Mouse (Mus musculus) midbrain, postnatal 0 days (tissue): ENCODE results near the gene Dglucy. TPM values are rescaled to one million over a fixed set of nuclear protein-coding genes. Genes with fewer than 3 reads are reported as not detected.

Experiments used
- ATAC-seq: fragments of 200-750 bp; cut with Nextera tagmentation; 2 replicates; pipeline ENCODE4 v1.8.0; 2017; ENCODE audit warnings: moderate number of reproducible peaks, mild to moderate bottlenecking, moderate TSS enrichment, moderate library complexity; ENCODE audit not compliant: low FRiP score
- DNase-seq: peaks from one replicate; pipeline ENCODE4 v3.0.0-alpha.2; 2015; ENCODE audit warnings: low spot score
- H3K27ac ChIP-seq: fragments of 300-500 bp; sonication (generic); 2 replicates; pipeline ENCODE4 v1.5.1; 2014; ENCODE audit warnings: low read depth, mild to moderate bottlenecking, low read length, mixed read lengths
- H3K27me3 ChIP-seq: fragments of 300-500 bp; sonication (generic); 2 replicates; pipeline ENCODE4 v1.6.1; 2014; ENCODE audit warnings: low read length, control low read depth, mixed read lengths; ENCODE audit not compliant: insufficient read depth
- H3K36me3 ChIP-seq: fragments of 300-500 bp; sonication (generic); 2 replicates; pipeline ENCODE4 v1.6.1; 2014; ENCODE audit warnings: low read length, control low read depth, mixed read lengths; ENCODE audit not compliant: insufficient read depth
- H3K4me1 ChIP-seq: fragments of 300-500 bp; sonication (generic); 2 replicates; pipeline ENCODE4 v1.6.1; 2014; ENCODE audit warnings: mild to moderate bottlenecking, control low read depth, antibody characterized with exemption, low read length, mixed read lengths; ENCODE audit not compliant: insufficient read depth
- H3K4me2 ChIP-seq: fragments of 300-500 bp; sonication (generic); 2 replicates; pipeline ENCODE4 v1.6.1; 2014; ENCODE audit warnings: low read depth, mild to moderate bottlenecking, low read length, mixed read lengths; ENCODE audit not compliant: poor library complexity, severe bottlenecking
- H3K4me3 ChIP-seq: fragments of 300-500 bp; sonication (generic); 2 replicates; pipeline ENCODE4 v1.5.1; 2014; ENCODE audit warnings: low read depth, mild to moderate bottlenecking, low read length, moderate library complexity
- H3K9ac ChIP-seq: fragments of 300-500 bp; sonication (generic); replicated peaks from 2 replicates; pipeline ENCODE4 v1.6.1; 2014; ENCODE audit warnings: mild to moderate bottlenecking, low read length, moderate library complexity, mixed read lengths; ENCODE audit not compliant: poor library complexity, severe bottlenecking
- H3K9me3 ChIP-seq: fragments of 300-500 bp; sonication (generic); 2 replicates; pipeline ENCODE4 v1.6.1; 2016; ENCODE audit warnings: low read length, control low read depth
- CTCF ChIP-seq: IDR thresholded peaks from 2 replicates; pipeline ENCODE4 v1.5.1; 2016; ENCODE audit warnings: antibody characterized with exemption, mild to moderate bottlenecking
- WGBS: fragments of 180-500 bp; shearing (Covaris S2); extraction: QIAGEN DNeasy Blood & Tissue Kit; methylation state at CpG from one replicate; pipeline ENCODE4 v1.1.7; 2014; 5-methylcytosine and 5-hydroxymethylcytosine counted together
- polyA plus RNA-seq: library from polyadenylated mRNA; unstranded; fragments of >200 nt; fragmentation: Nextera tagmentation; extraction: Ambion mirVana; gene quantifications from 2 replicates; pipeline ENCODE4 v1.2.1, GENCODE M21; 2015
- total RNA-seq: library from RNA; depleted of rRNA; stranded (reverse); fragments of >200 nt; gene quantifications from 2 replicates; pipeline ENCODE4 v1.2.3, GENCODE M21; 2014

The Dglucy gene
- total and polyA plus RNA-seq, 2 experiments from 2014 or later: 2.2 to 3.6 TPM

- H3K4me1 ChIP-seq: no peaks in the 10 kb centered on the region
- peaks cover 35% of the 10 kb centered on the region for H3K36me3 ChIP-seq
- H3K9ac ChIP-seq: no peak overlapping the region
- no peak for TF ChIP-seq CTCF
- no peak overlapping the region for H3K27ac ChIP-seq
- no peaks in the 10 kb centered on the region for H3K27me3 ChIP-seq
- no peaks in the 10 kb centered on the region for H3K9me3 ChIP-seq
- WGBS: 97% methylated on average over 9 of the region's 9 CpGs
- H3K4me2 ChIP-seq: no peak overlapping the region
- ATAC-seq: no peak
- H3K4me3 ChIP-seq: no peak overlapping the region
- DNase-seq: no peak
These were observed 149.4 kb downstream of the Dglucy start for GRCm38 (mm10) chr12:100928286-100928685.

GRCm38 (mm10) chr12:100931653-100932052, 152.8 kb downstream of the Dglucy start:
- Histone ChIP-seq H3K9ac (no peak overlapping the region), H3K4me3 (no peak overlapping the region), H3K27ac (no peak overlapping the region), H3K27me3 (no peaks in the 10 kb centered on the region), H3K4me1 (no peaks in the 10 kb centered on the region), H3K9me3 (no peaks in the 10 kb centered on the region), H3K4me2 (no peak overlapping the region), H3K36me3 (peaks cover 32% of the 10 kb centered on the region)
- WGBS: 95% methylated on average over 14 of the region's 14 CpGs
- no peak for DNase-seq
- TF ChIP-seq CTCF: no peak
- ATAC-seq: no peak

- 87% methylated on average over 5 of the region's 5 CpGs for WGBS
- Histone ChIP-seq H3K9me3 (no peaks in the 10 kb centered on the region), H3K4me1 (no peaks in the 10 kb centered on the region), H3K36me3 (peaks cover 22% of the 10 kb centered on the region), H3K27me3 (no peaks in the 10 kb centered on the region), H3K4me2 (no peak overlapping the region), H3K9ac (no peak overlapping the region), H3K4me3 (no peak overlapping the region), H3K27ac (no peak overlapping the region)
- DNase-seq (no peak), ATAC-seq (no peak)
- no peak for TF ChIP-seq CTCF
These were observed 155.9 kb downstream of the Dglucy start for GRCm38 (mm10) chr12:100934796-100935195.

- no peak overlapping the region for H3K9ac ChIP-seq
- no peak overlapping the region for H3K4me3 ChIP-seq
- H3K27ac ChIP-seq: no peak overlapping the region
- H3K36me3 ChIP-seq: peaks cover 26% of the 10 kb centered on the region
- no peak overlapping the region for H3K4me2 ChIP-seq
- no peaks in the 10 kb centered on the region for H3K9me3 ChIP-seq
- ATAC-seq (peak; percentile 57), DNase-seq (peak; percentile 80)
- no peaks in the 10 kb centered on the region for H3K27me3 ChIP-seq
- 9% methylated on average over 2 of the region's 2 CpGs for WGBS
- TF ChIP-seq CTCF: peak; percentile 88
- H3K4me1 ChIP-seq: no peaks in the 10 kb centered on the region
These were observed 157.3 kb downstream of the Dglucy start for GRCm38 (mm10) chr12:100936116-100936515.

- no peak overlapping the region for H3K9ac ChIP-seq
- H3K4me2 ChIP-seq: no peak overlapping the region
- H3K4me3 ChIP-seq: no peak overlapping the region
- WGBS: 89% methylated on average over 4 of the region's 4 CpGs
- peaks cover 30% of the 10 kb centered on the region for H3K36me3 ChIP-seq
- H3K4me1 ChIP-seq: no peaks in the 10 kb centered on the region
- H3K27ac ChIP-seq: no peak overlapping the region
- DNase-seq (no peak), ATAC-seq (no peak)
- no peaks in the 10 kb centered on the region for H3K27me3 ChIP-seq
- TF ChIP-seq CTCF: no peak
- H3K9me3 ChIP-seq: no peaks in the 10 kb centered on the region
These were observed 157.9 kb downstream of the Dglucy start for GRCm38 (mm10) chr12:100936737-100937136.

- H3K4me2 ChIP-seq: no peak overlapping the region
- H3K4me3 ChIP-seq: no peak overlapping the region
- ATAC-seq: no peak
- H3K36me3 ChIP-seq: peaks cover 30% of the 10 kb centered on the region
- H3K27ac ChIP-seq: no peak overlapping the region
- DNase-seq: peak; percentile 28
- WGBS: 74% methylated on average over 21 of the region's 21 CpGs
- no peak overlapping the region for H3K9ac ChIP-seq
- no peak for TF ChIP-seq CTCF
- H3K4me1 ChIP-seq: no peaks in the 10 kb centered on the region
- no peaks in the 10 kb centered on the region for H3K9me3 ChIP-seq
- H3K27me3 ChIP-seq: no peaks in the 10 kb centered on the region
These were observed 158.8 kb downstream of the Dglucy start for GRCm38 (mm10) chr12:100937441-100938360.
